Mouse (Mus musculus): ENCODE measurements at regions not wholly inside any gene's neighbourhood (a gene's known extent, or its start where the extent isn't known, plus 50 kb on each side); places are given as distances from the start of the nearest gene placed in this dataset.

DNA sequence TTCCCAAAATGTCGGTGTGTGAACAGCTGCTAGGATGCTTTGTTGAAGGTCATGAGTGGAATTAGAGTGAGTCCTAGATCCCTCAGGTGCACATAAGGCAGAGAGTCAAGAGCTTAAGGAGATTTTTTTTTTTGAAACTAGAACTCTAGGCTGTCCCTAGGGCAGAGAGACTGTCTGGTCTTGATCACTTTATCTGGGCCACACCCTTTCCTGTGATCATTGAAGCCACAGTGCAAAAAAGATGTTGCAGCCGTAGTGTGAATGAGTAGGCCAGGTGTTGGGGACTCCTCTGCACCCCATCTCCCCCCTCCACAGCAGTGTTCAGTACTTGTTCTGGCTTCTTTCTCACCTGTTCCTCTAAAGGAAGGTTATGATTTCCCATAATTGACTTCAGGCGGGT is 153.9 kb downstream of the Katnal1 start:
- H3K27me3 ChIP-seq = no peaks in the 10 kb centered on the region
- WGBS = 81% methylated on average over 3 of the region's 3 CpGs
- no peak overlapping the region for H3K4me2 ChIP-seq (replicated peaks)
- no peak for ATAC-seq (ENCODE audit: low FRiP score, low read depth)
- H3K4me3 ChIP-seq = no peak overlapping the region
- no peaks in the 10 kb centered on the region for H3K36me3 ChIP-seq
- H3K4me1 ChIP-seq = peaks cover 6% of the 10 kb centered on the region; the same call in 1 of the 2 replicates
- H3K9me3 ChIP-seq = no peaks in the 10 kb centered on the region
- no peak overlapping the region for H3K27ac ChIP-seq (replicated peaks)
- no peak overlapping the region for H3K9ac ChIP-seq (replicated peaks)

DNA sequence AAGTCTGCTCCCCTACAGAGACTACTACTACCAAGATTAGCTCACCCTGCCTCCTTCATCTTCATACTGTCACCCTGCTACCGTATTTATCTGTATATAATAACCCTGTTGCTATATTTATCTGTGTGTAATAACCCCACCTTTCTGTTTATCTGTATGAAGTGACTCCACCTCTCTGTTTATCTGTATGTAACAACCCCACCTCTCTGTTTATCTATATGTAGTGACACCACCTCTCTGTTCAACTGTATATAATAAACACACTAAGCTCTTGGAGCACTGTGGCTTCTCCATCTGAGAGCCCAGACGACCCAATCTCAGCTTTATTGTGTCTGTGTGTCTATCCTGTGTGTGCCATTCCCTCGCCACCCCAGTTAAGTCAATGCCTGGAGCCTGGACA is 154.7 kb downstream of the Katnal1 start:
- H3K9ac ChIP-seq (replicated peaks) = no peak overlapping the region
- H3K9me3 ChIP-seq = no peaks in the 10 kb centered on the region
- no peaks in the 10 kb centered on the region for H3K36me3 ChIP-seq
- no peaks in the 10 kb centered on the region for H3K27me3 ChIP-seq
- H3K4me2 ChIP-seq (replicated peaks) = no peak overlapping the region
- no peak for ATAC-seq (ENCODE audit: low FRiP score, low read depth)
- peaks cover 6% of the 10 kb centered on the region; the same call in 1 of the 2 replicates for H3K4me1 ChIP-seq
- 61% methylated on average over 3 of the region's 3 CpGs for WGBS
- H3K27ac ChIP-seq (replicated peaks) = no peak overlapping the region
- H3K4me3 ChIP-seq = no peak overlapping the region

DNA sequence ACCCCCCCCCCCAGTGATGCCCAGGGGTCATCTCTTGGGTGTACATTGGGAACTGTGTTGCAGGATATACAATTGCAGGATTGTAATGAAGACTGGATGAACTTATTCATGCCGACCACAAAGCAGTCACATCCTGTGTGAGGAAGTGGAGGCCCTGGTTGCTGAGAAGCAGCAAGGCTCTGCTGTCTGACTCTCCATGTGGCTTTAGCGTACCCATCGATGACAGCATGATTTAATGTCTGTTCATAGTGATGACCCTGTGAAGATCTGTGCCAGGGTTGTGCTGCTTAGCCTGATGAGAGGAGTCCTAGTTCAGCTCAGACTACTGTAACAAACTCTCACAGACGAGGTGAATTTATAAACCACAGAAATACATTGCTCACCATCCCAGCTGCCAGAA is 159.7 kb downstream of the Katnal1 start:
- no peaks in the 10 kb centered on the region for H3K27me3 ChIP-seq
- H3K9me3 ChIP-seq = no peaks in the 10 kb centered on the region
- H3K4me1 ChIP-seq = peaks cover 6% of the 10 kb centered on the region; the same call in 1 of the 2 replicates
- no peak overlapping the region for H3K27ac ChIP-seq (replicated peaks)
- no peak for ATAC-seq (ENCODE audit: low FRiP score, low read depth)
- H3K4me2 ChIP-seq (replicated peaks) = no peak overlapping the region
- H3K4me3 ChIP-seq = no peak overlapping the region
- H3K36me3 ChIP-seq = no peaks in the 10 kb centered on the region
- H3K9ac ChIP-seq (replicated peaks) = no peak overlapping the region
- WGBS = 88% methylated on average over 4 of the region's 4 CpGs

DNA sequence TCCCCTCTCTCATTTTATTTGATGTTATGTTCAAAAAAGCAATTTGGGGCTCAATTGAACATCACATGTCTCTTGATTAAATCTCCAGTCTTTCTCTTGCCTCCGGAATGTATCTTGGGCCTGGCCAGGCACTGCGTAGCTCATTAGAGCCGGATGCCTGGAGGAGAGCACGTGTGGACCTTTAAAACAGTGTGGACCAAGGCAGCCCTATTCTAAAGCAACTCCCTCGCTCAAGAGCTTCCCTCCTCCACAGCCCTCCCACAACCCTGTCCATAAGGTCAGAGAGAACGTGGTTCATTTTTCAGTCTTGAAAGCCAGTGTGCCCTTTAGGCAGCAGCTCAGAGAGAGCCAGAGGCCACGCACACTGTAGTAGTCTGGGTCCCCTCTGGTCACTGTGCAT is 160.8 kb downstream of the Katnal1 start:
- Histone ChIP-seq H3K4me2 (replicated peaks) (no peak overlapping the region), H3K27ac (replicated peaks) (no peak overlapping the region), H3K4me1 (peaks cover 6% of the 10 kb centered on the region; the same call in 1 of the 2 replicates), H3K36me3 (no peaks in the 10 kb centered on the region), H3K4me3 (no peak overlapping the region), H3K9me3 (no peaks in the 10 kb centered on the region), H3K27me3 (no peaks in the 10 kb centered on the region), H3K9ac (replicated peaks) (no peak overlapping the region)
- 81% methylated on average over 7 of the region's 7 CpGs for WGBS
- no peak for ATAC-seq (ENCODE audit: low FRiP score, low read depth)

DNA sequence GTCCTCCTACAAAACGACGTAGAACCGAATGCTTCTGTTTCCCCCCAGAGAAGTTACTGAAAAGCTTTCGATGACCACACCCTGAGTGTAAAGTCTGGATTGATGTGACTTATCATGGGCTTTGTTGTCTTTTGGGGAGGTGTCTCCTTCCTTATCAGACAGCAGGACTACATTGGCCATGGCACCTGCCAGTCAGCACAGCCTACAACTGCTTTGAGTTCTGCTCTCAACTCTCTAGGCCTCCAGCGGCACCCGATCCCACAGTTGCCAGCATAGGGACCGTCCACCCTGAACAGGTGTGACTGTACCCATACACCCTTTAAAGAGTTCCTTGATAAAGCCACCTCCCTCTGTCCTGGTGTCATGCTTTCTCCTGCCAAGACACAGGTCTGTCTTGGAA is 163.1 kb downstream of the Katnal1 start:
- H3K27me3 ChIP-seq = no peaks in the 10 kb centered on the region
- no peak overlapping the region for H3K4me2 ChIP-seq (replicated peaks)
- ATAC-seq (ENCODE audit: low FRiP score, low read depth) = no peak
- H3K4me1 ChIP-seq = peaks cover 6% of the 10 kb centered on the region; the same call in 1 of the 2 replicates
- no peak overlapping the region for H3K27ac ChIP-seq (replicated peaks)
- WGBS = 93% methylated on average over 7 of the region's 7 CpGs
- no peaks in the 10 kb centered on the region for H3K36me3 ChIP-seq
- H3K4me3 ChIP-seq = no peak overlapping the region
- H3K9ac ChIP-seq (replicated peaks) = no peak overlapping the region
- no peaks in the 10 kb centered on the region for H3K9me3 ChIP-seq

DNA sequence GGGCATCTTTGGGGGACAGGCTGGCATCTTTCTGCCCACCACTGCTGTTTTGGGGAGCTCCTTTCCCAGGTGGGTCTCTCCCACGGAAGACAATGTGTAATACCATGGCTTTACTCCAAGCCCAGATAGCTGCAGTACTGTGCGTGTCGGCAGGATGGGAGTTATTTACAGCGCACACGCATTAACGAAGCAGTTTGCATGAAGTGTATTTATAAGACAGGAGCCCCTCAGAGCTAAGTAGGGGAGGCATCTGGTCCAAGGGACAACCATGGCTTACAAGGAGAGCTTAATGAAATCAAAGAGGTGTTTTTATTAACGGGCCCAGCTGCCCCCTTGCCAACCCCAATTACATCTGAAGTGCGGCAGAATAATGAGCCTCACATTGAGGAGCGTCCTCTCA is 169.0 kb downstream of the Katnal1 start:
- Histone ChIP-seq H3K36me3 (no peaks in the 10 kb centered on the region), H3K9me3 (0 out of 2 replicates have a peak, but pooled peaks cover 3% of the 10 kb centered on the region), H3K4me3 (no peak overlapping the region), H3K27ac (replicated peaks) (0 out of 2 replicates have a peak overlapping the region, but pooled peaks have one; percentile 1), H3K9ac (replicated peaks) (no peak overlapping the region), H3K4me1 (peaks cover 7% of the 10 kb centered on the region; the same call in 1 of the 2 replicates), H3K4me2 (replicated peaks) (no peak overlapping the region), H3K27me3 (no peaks in the 10 kb centered on the region)
- 68% methylated on average over 9 of the region's 9 CpGs for WGBS
- ATAC-seq (ENCODE audit: low FRiP score, low read depth) = 0 out of 2 replicates have a peak, but pooled peaks have one; percentile 60

- Histone ChIP-seq H3K4me1 (peaks cover 7% of the 10 kb centered on the region; the same call in 1 of the 2 replicates), H3K27ac (replicated peaks) (no peak overlapping the region), H3K27me3 (no peaks in the 10 kb centered on the region), H3K4me3 (no peak overlapping the region), H3K36me3 (no peaks in the 10 kb centered on the region), H3K9ac (replicated peaks) (no peak overlapping the region), H3K9me3 (0 out of 2 replicates have a peak, but pooled peaks cover 3% of the 10 kb centered on the region), H3K4me2 (replicated peaks) (no peak overlapping the region)
- 82% methylated on average over 7 of the region's 7 CpGs for WGBS
- no peak for ATAC-seq (ENCODE audit: low FRiP score, low read depth)
Observed at GRCm38 (mm10) chr5:148758786-148759185, 170.3 kb downstream of the Katnal1 start.

DNA sequence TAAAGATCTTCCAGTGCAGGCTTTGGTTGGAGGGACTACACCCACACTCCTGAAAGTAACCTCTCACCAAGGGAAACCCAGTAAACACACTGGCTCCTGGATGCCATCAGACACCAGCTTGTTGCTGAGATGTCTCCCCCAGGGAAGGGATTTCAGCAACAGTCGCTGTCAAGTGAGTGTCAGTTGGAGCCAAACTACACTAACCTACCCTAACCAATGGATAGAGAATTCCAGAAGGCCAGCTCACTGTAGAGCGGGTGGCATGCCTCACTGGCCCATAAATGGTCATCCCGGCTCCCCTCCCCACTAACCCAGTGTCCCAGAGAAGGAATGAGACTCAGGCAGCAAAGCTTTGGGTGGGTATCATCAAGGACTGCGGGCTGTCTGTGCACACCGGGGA is 171.4 kb downstream of the Katnal1 start:
- peaks cover 7% of the 10 kb centered on the region; the same call in 1 of the 2 replicates for H3K4me1 ChIP-seq
- H3K9me3 ChIP-seq = 0 out of 2 replicates have a peak, but pooled peaks cover 3% of the 10 kb centered on the region
- H3K9ac ChIP-seq (replicated peaks) = no peak overlapping the region
- H3K36me3 ChIP-seq = no peaks in the 10 kb centered on the region
- ATAC-seq (ENCODE audit: low FRiP score, low read depth) = no peak
- H3K4me2 ChIP-seq (replicated peaks) = no peak overlapping the region
- no peak overlapping the region for H3K27ac ChIP-seq (replicated peaks)
- no peak overlapping the region for H3K4me3 ChIP-seq
- H3K27me3 ChIP-seq = no peaks in the 10 kb centered on the region
- 83% methylated on average over 5 of the region's 5 CpGs for WGBS

DNA sequence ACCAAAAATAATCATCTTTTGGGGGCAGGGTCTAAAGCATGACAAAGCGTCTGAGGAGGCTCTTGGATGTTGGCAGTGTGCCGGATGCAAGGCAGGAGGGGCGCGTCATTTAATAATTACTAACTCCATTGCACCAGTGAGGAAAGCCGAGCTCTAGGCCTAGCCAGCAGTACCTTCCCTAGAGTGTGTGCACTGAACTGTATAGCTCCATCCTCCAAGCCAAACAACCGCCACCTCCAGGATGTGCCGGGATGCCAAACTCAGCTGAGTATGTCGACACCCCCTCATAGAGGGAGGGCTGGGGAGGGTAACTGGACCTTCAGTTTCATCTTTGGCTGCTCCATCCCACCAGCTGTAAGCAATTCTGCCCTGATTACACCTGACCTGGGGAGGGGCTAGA is 171.9 kb downstream of the Katnal1 start:
- peaks cover 7% of the 10 kb centered on the region; the same call in 1 of the 2 replicates for H3K4me1 ChIP-seq
- 0 out of 2 replicates have a peak, but pooled peaks cover 3% of the 10 kb centered on the region for H3K9me3 ChIP-seq
- H3K36me3 ChIP-seq = no peaks in the 10 kb centered on the region
- no peak for ATAC-seq (ENCODE audit: low FRiP score, low read depth)
- no peak overlapping the region for H3K4me3 ChIP-seq
- H3K27ac ChIP-seq (replicated peaks) = no peak overlapping the region
- H3K9ac ChIP-seq (replicated peaks) = no peak overlapping the region
- no peak overlapping the region for H3K4me2 ChIP-seq (replicated peaks)
- 81% methylated on average over 8 of the region's 8 CpGs for WGBS
- H3K27me3 ChIP-seq = no peaks in the 10 kb centered on the region

- Histone ChIP-seq H3K9me3 (0 out of 2 replicates have a peak, but pooled peaks cover 3% of the 10 kb centered on the region), H3K27me3 (no peaks in the 10 kb centered on the region), H3K4me2 (replicated peaks) (no peak overlapping the region), H3K27ac (replicated peaks) (no peak overlapping the region), H3K4me1 (peaks cover 7% of the 10 kb centered on the region; the same call in 1 of the 2 replicates), H3K36me3 (no peaks in the 10 kb centered on the region), H3K9ac (replicated peaks) (no peak overlapping the region), H3K4me3 (no peak overlapping the region)
- 87% methylated on average over 16 of the region's 16 CpGs for WGBS
- no peak for ATAC-seq (ENCODE audit: low FRiP score, low read depth)
Observed at GRCm38 (mm10) chr5:148756246-148756930, 172.7 kb downstream of the Katnal1 start.

- H3K36me3 ChIP-seq = no peaks in the 10 kb centered on the region
- H3K4me3 ChIP-seq = no peak overlapping the region
- H3K27me3 ChIP-seq = no peaks in the 10 kb centered on the region
- H3K9ac ChIP-seq (replicated peaks) = no peak overlapping the region
- ATAC-seq (ENCODE audit: low FRiP score, low read depth) = no peak
- 0 out of 2 replicates have a peak, but pooled peaks cover 3% of the 10 kb centered on the region for H3K9me3 ChIP-seq
- no peak overlapping the region for H3K27ac ChIP-seq (replicated peaks)
- peaks cover 7% of the 10 kb centered on the region; the same call in 1 of the 2 replicates for H3K4me1 ChIP-seq
- 93% methylated on average over 8 of the region's 8 CpGs for WGBS
- H3K4me2 ChIP-seq (replicated peaks) = no peak overlapping the region
Observed at GRCm38 (mm10) chr5:148755807-148756206, 173.3 kb downstream of the Katnal1 start.

- Histone ChIP-seq H3K4me2 (replicated peaks) (no peak overlapping the region), H3K27ac (replicated peaks) (no peak overlapping the region), H3K4me3 (no peak overlapping the region), H3K36me3 (no peaks in the 10 kb centered on the region), H3K9me3 (0 out of 2 replicates have a peak, but pooled peaks cover 3% of the 10 kb centered on the region), H3K4me1 (peaks cover 1% of the 10 kb centered on the region; the same call in 1 of the 2 replicates), H3K27me3 (no peaks in the 10 kb centered on the region), H3K9ac (replicated peaks) (no peak overlapping the region)
- ATAC-seq (ENCODE audit: low FRiP score, low read depth) = no peak
- 79% methylated on average over 10 of the region's 10 CpGs for whole genome bisulfite sequencing
Observed at GRCm38 (mm10) chr5:148754896-148755295, 174.2 kb downstream of the Katnal1 start.
